Mouse (Mus musculus) heart, adult 2 months (tissue): ENCODE data around the gene Sort1.

Experiments
- CTCF ChIP-seq: fragments of 200-600 bp; IDR thresholded peaks from 2 replicates; pipeline ENCODE4 v1.8.1; 2022; ENCODE audit warnings: antibody characterized with exemption, mild to moderate bottlenecking, moderate library complexity
- POLR2A ChIP-seq: fragments of 200-500 bp; IDR thresholded peaks from 2 replicates; pipeline ENCODE4 v1.6.1; 2011; ENCODE audit warnings: mild to moderate bottlenecking, low read depth, low read length, control low read depth; ENCODE audit not compliant: insufficient read depth

DNA sequence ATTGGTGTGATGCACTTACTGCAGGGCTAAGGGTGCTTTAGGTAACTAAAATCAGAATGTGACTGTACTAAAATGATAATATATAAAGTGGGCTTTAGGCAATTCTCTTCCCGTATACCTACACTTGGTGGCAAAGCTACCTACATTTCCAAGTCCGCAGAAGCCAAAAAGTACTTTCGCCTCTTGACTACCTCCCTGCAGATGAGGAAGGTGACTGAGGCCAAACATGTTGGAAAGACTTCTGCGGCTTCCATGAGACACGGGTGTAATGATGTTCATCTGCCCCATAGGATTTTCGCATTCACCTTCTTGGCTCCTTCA is 681 bp upstream of the Sort1 start:
- TF ChIP-seq CTCF (no peak), POLR2A (no peak)
